Mouse (Mus musculus) kidney, adult 9 months (tissue): ENCODE measurements around the gene Mlst8.
"Not testable (repeated sequence)": the region's sequence is repeated elsewhere in the genome, so short reads cannot be mapped to it uniquely, and the experiment has no call there.

Experiments used
- DNase-seq: peaks from one replicate; pipeline ENCODE4 v3.0.0; 2022

Gene Mlst8

DNA sequence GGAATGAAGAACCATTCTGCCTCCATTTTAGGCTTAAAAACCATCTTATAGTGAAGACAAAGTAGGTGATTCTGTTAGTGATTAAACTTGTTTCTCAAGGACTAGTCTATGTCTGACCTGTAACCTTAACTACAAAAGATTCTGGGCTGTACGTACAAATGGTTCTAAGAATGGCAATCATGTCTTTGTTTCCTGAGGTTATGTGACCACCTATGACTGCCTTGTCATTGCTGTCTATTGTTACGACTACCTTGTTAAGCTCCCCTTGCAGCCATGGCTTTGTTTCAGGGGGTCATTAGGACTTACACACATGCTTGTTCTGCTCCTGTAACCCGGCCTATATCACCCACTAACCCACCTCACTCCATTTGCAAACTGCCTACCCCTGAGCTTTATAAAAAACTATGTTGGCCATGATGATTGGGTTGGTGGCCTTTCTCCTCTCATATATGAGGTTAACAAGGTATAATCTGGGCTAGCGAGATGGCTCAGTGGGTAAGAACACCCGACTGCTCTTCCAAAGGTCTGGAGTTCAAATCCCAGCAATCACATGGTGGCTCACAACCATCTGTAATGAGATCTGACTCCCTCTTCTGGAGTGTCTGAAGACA, 10.1 kb downstream of the Mlst8 start:
- DNase-seq: no peak

DNA sequence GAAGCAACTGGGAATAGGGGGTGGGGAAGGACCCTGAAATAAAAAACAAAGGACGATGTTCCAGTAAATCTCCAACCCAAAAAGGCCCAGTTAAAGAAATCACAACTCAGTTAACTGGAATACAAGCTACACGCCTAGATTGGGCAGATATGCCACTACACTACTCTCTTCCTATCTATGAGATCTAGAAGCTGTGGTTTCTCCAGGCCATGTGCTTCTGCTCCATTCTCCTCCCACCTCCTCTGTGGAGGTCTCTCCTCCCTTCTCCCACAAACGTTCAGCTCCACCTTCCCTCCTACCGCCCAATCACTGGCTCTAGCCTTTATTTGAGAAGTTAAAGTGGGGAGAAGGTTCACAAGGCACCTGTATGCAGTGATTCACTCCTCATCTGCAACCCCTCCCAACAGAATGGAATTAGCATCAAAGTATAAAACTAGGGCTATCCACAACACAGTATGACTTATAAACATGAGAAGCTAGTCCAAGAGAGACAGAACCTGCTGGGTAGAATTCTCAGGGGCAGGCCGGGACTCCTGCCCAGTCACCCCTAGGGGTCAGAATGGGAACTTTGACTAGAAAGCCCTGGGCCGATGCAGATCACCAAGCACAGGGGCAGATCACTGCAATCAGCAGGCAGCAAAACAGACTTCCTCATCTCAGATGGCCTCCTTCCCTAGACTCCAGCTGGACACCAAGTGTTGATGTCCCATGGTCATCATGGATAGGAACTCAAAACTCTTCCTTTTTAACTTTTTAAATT, 15.3 kb downstream of the Mlst8 start:
- peak; percentile 63 for DNase-seq

DNA sequence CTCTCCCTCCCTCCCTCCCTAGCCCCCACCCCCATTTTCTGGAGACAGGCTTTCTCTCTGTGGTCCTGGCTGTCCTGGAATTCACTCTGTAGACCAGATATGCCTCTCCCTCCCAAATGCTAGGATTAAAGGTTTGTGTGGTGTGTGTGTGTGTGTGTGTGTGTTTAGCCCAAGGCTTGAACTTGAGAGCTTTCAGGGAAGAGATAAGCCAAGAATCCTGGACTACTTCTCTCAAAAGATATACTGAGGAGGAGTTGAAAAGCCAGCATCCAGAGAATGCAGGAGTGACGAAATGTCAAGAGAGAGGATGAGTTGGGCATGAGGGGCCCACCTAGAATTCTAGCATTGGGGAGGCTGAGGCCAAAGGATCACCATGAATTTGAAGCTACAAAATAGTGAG, 15.9 kb downstream of the Mlst8 start:
- DNase-seq: no peak

DNA sequence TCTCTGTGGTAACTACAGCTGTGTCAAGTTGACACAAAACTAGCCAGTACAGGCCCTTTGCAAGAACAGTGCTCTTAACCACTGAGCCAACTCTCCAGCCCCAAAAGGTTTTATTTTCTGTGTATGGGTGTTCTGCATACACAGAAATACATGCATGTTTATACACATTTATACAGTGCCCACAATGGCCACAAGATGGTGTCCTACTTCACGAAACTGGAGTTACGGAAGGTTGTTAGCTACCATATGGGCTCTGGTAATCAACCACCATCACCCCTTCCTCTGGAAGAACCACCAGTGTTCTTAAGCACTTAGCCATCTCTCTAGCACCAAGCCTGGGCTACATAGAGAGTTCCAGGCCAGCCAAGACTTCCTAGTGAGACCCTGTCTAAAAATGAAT, 17.3 kb downstream of the Mlst8 start:
- DNase-seq: peak; percentile 63

DNA sequence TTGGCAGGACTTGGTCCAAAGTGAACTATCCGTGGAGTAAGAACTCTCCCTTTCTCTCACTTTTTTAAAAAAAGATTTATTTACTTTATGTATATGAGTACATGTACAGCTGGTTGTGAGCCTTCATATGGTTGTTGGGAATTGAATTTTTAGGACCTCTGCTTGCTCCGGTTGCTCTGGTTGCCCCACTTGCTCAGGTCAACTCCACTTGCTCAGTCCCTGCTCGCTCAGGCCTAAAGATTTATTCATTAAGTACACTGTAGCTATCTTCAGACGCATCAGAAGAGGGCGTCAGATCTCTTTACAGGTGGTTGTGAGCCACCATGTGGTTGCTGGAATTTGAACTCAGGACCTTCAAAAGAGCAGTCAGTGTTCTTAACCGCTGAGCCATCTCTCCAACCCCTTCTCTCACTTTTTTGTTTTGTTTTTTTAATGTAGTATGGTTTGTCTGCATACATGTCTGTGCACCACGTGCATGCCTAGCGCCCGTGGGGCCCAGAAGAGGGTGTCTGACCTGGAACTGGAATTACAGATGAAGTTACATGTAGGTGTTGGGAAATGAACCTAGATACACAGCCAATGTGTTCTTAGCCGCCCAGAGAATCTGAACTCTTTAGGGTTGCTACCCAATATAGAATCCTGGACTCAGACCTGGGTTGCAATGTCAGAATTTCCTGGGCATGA, 23.2 kb downstream of the Mlst8 start:
- not testable (repeated sequence) for DNase-seq

DNA sequence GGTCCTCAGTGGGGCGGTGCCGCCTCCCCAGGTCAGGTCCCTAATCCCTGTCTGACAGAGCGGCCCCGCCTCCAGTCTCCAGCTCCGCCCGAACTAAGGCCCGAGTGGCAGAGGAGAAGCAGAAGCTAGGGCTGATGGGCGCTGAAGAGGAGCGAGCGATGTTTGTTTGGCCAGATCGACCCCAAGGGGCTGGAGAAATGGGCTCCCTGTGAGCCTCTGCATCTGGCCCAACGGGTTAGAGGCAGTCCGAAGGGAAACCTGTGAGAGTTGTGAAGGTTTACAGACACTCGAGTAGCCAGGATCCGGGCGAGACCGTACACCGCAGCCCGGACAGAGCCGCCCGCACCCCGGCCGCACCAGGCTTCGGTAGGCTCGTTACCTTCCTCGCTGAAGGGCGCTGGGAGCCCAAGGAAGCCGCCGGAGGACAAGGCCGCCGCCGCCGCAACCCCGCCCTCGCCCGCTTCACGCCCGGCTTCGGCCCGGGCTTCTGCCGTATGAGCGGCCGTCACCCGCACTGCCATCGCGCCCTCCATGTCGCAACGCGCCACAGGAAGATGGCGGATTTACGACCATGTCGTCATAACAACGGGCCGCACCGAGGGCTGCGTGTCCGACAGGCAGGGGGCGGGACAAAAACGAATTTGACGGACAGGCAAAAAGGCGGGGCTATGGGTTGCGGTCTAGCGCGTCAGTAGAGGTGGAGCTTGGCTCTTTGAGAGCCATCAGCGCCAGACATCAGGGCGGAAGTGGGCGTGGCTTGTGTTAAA, 23.9 kb downstream of the Mlst8 start:
- peak; percentile 100 for DNase-seq

DNA sequence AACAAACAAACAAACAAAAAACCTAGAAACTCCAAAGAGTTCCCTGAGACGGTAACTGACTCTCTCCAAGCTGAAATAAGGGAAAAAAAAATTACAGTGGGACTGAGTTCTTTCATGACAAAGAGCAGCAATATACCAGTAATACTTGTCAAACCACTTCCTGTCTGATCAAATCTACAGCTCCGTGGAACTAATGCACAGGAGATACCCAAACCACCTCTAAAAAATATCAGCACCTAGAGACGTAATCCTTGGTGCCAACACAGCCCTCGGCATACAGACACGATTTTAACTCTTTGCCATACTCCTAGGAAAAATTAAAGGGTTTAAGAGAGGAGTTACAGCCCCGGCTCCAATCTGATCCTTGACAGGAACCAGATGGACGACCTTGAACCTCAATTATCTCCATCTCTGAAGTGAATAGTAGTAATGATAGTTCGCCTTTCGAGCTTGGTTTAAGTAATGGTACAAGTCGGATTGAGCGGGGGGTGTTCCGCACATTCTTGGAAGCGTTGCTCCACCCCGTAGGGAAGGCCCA, 24.6 kb downstream of the Mlst8 start:
- no peak for DNase-seq

DNA sequence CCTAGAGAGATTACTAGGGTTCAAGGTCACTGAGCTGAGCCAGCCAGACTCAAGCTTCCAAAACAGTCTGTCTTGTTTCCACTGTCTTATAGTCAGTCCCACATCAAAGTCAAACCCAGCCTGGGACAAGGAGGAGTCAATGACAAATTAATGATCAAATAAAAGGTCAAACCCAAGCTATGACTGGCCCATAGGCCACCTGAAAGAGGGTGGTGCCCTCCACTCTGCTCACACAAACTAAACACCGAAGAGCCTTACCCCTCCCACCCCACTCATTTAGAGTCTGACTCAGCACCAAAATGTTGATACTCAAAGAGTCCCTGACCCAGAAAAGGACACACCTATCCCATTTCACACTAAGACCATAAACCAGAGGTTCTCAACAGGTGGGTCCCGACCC, 25.5 kb downstream of the Mlst8 start:
- peak; percentile 73 for DNase-seq

DNA sequence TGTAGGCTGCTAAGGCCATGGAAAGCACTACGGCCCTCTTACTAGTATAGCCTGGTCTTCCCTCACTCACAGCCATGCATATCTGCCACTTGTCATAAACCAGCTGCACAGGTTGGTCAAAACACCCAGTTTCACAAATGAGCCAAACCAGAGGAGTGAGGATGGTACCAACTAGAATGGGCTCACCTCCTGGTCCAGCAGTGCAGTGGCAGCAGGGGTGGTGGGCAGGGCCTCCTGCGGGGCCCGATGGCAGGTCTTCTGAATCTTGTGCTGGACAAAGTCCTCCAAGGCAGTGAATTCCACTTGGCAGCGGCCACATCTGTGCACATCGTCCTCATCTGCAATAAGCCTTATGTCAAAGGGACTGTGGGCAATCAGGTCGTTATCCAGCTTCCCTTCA, 27.7 kb downstream of the Mlst8 start:
- no peak for DNase-seq

DNA sequence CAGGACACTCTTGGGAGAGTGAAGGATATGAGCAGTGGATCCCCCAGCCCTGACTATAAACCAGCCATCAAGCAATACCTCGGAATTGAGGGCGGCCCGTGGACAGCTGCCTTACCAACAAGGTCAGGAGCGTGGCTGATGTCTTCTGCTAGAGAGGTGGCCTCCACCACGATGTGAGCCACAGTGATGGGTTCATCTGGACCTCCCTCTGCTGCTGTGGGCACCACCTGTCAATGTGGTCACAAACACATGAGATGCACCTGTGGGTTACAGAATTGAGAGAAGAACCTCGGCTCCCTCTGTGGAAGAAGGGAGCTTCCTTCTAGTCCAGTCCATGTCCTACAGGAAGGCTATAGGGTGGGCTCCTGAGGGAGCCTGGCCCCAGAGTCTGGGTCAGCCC, 29.4 kb downstream of the Mlst8 start:
- DNase-seq: no peak

DNA sequence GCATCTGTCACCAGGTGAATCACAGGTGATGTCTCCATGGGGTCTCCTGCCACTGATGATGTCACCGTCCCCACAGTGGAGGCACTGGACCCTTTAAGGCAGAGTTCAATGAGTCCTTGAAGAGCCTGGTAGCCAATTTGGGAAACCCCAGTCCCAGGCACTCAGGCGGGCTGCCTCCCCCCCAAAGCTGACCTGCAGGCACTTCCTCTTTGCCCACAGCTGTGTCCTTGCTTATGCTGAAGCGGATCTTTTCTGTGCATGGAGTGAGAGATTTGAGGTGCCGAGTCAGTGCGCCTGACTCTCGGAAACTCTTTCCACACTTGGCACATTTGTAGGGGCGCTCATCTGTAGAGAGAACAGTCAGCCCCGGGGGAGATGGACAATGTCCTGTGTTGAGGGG, 32.3 kb downstream of the Mlst8 start:
- DNase-seq: no peak

DNA sequence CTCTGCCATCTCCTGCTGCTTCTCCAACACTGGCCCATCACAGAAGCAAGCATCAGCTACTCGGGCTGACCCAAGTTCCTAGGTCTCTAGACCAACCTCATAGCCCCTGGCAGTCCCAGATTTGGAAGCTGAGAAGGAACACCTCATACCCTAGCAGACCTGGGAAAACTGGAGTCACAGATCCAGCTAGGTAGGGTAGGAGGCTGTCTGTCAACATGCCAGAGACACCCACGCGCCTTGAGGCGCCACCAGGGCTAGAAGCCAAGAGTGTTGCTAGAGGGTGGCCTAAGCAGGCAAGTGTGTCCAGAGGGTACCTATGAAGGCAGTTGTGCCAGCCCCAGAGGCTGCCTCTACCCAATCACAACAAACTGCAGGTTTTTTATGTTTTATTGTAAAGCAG, 35.5 kb downstream of the Mlst8 start:
- DNase-seq: peak; percentile 34

DNA sequence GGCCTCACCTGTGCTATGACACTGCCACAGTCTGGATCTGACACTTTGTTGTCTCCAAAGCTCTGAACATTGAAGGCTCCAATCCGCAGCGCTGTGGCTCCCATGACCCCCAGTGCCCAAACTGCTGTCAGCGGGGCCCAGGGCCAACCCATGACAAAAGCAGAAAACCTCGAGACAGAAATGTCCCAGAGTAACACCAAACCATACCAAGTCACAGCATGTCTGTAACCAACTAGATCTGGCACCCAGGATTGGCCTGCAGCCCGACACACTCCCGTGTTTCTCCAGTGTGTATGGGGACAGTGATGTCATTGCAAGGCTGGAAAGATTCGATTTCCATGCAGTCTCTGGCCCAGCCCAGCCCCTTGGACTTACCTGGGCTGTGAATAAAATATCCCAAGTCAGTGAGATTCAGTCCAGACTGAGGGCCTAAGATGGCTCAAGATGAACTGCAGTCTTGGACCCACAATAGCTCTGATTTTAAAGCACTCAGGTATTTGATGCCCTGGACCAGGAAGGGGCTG, 36.2 kb downstream of the Mlst8 start, which contains the start of gene Dnase1l2:
Dnase1l2 (minus strand) TSS at position 474 of the 524 bp plus-strand sequence.
- DNase-seq: no peak

DNA sequence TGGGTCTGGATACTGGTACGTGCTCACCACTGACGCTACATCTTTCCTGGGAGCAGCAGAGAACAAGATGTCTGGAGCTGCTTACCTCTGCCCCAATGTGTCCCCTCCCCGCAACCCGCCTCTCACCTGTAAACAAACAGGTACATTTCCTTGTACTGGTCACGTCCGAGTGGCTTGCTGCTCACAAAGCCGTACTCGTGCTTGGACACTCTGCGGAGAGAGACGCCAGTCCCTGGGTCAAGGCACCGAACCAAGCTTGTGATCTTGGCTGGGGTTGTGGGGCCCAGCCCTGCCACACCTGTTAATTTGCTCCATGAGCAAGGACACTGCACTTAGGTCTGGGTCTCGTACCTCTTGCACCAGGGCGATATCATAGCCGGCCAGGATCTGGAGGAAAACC, 36.8 kb downstream of the Mlst8 start:
- DNase-seq: peak; percentile 27

DNA sequence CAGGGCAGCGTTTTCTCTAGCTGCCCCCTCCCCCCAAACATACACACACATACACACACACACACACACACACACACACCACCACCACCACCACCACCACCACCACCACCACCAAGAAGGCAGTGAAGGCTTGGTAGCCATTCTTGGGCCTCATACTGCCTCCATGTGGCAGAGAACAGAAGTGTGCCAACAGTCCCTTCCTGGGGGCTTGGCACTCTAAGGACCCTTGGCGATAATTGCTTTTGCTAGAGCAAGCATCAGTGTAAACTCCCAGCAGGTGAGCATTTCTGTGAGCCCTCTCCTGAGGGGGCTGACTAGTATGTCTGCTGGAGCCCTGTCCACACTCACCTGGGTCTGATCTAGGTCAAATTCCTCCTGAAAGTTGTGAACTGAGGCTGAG, 37.7 kb downstream of the Mlst8 start:
- no peak for DNase-seq

DNA sequence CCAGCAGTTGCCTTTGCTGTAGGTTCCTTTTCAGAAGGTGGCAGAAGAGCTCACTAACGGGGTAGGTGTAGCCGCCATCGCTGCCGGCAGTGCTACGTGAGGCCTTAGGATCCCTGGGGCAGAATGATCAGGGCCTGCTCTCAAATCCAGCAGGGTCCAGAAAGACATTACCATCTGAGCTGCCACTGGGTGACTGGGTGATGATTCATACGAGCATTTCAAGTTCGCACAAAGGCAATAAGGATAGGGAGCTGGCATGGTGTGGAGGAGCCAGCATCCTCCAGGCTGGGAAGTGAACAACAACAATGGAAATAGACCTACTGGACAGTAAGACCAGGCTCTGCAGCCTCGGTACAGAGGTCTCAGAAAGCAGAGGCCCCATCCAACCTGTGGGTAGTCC, 38.5 kb downstream of the Mlst8 start:
- DNase-seq: no peak

DNA sequence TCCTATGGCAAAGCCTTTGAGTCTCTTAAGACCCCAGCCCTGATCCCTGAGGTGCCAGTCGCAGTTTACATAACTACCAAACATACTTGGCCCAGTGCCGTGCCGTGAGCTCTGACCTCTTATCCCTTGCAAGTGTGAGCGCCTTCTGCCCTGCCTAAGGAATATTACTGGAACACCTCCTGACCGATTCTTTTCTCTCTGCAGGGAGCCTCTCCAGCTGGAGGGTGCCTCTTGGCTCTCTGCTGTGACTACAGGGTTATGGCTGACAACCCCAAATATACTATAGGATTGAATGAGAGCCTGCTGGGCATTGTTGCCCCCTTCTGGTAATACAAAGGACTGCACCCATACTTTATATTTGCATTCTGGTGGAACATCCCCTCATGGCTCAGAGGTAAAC, 41.9 kb downstream of the Mlst8 start:
- DNase-seq: peak; percentile 62

DNA sequence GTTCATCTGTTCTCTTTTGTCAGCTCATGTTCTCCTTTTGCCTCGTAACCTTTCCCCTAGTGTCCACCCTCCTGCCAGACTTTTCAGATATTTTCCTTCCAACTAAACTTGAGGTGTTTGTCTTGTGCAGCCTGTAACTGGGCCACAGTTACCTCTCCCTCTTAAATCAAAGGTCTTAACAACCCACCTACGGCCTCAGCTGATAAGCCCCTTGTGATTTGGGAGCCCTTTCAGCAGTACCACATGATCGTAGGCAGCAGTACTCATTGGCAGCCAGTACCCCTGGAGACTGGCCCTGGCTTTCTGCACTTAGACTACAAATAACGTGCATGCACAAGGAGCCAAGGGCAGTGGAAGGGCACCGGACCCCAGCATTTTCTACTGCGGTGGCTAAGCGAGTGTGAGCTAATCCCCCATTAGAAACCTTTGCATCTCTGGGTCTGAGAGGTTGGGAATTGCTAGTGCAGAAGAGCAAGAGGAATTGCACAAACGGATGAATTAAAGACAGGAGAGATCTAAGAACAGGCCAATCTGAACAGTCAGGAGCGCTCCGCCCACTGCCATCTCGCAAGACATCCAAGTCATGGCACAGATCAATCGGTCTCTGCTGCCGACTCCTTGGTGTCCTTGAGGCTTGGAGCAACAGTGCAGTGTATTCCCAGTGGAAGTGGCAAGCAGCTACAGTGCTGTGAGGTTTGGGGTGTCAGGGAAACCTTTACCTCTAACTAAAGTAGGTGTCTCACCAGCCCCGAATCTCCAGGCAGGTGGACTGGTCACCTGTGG, 49.5 kb downstream of the Mlst8 start:
- DNase-seq: peak; percentile 82

DNA sequence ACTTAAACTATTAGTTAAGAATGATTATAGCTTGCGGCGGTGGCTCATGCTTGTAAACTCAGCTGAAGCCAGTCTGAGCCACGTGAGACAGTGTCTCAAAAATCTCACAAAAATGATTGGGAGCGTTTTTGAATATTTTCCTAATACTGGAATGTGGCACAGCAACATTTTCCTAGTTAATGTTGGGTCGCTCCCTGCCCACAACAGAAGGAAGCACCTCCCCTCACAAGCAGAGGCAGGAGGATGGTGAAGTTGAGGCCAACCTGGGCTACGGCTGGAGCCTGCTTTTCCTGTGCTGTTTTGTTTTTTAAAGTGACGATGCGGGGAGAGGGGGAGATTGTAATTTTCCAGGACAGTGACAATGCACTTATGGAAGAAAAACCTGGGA, 51.7 kb downstream of the Mlst8 start:
- peak; percentile 49 for DNase-seq

DNA sequence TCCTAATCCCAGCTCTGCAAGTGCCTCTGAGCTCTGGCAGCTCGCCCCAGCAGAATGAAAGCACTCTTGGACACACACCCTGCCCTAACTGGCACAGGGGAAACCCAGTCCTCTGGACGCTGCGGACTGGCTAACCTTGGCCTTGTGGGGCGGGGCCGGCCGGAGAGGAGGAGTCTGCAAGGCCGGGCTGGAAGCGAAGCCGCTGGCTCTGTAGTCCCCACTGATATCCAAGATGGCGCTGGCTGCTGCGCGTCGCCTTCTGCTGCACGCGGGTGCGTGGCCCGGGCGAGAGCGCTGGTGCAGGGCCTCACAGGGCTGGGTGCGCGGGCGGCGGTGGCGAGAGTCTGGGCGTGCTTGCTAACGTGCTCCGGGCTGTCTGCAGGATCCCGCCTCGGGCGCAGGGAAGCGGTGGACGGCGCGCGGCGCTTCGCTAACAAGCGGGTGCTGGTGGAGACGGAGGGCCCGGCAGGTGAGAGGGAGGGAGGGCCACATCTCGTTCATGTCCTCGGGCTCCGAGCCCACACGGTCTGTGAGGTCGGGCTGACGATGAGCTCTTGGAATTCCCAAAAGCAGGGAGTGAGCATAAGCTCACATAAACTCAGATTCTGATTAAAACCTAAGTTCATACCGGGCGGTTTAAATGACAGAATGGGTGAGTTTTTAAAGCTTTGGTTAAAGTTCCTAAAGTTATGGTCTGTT, 52.3 kb downstream of the Mlst8 start, which contains the start of gene Eci1:
Eci1 (plus strand) TSS at position 171 of the 699 bp plus-strand sequence.
- peak; percentile 99 for DNase-seq

DNA sequence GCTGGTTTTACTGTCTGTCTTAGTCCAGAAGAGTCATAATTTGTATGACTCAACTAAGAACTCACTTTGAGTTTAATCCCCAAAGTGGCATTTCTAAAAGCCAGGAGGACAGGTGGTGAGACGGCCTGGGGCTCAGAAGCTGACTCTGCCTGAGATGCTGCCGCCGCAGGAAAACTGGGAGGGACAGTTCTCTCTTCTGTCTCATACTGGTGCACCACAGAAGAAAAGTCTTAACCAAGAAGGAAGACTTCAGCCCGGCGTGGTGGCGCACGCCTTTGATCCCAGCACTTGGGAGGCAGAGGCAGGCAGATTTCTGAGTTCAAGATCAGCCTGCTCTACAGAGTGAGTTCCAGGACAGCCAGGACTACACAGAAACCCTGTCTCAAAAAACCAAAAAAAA, 53.0 kb downstream of the Mlst8 start:
- DNase-seq: no peak
